Mouse (Mus musculus) kidney, embryonic 16.5 days (tissue): ENCODE data around the gene Jade3. TPM values are rescaled to one million over a fixed set of nuclear protein-coding genes. Genes with fewer than 3 reads are reported as not detected.

Experiments
- polyA plus RNA-seq: library from polyadenylated mRNA; unstranded; fragments of >200 nt; fragmentation: Nextera tagmentation; extraction: Ambion mirVana; gene quantifications from 2 replicates; pipeline ENCODE4 v1.2.1, GENCODE M21; 2015

Gene Jade3
- polyA plus RNA-seq, 1 experiment from 2014 or later = 12.5 TPM

Other genes with a start within 250 kb of the Jade3 start
- 1.3 and 1.5 TPM in 2 replicates for gene Slc9a7, start 133.9 kb upstream of the Jade3 start, polyA plus RNA-seq
- 19.4 and 21.4 TPM in 2 replicates for gene Rp2, start 61.2 kb upstream of the Jade3 start, polyA plus RNA-seq
- 8.1 and 8.7 TPM in 2 replicates for gene Rgn, start 124.1 kb downstream of the Jade3 start, polyA plus RNA-seq
- 80.9 and 82.4 TPM in 2 replicates for gene Rbm10, start 191.8 kb downstream of the Jade3 start, polyA plus RNA-seq
- 238 and 255 TPM in 2 replicates for gene Ndufb11, start 191.9 kb downstream of the Jade3 start, polyA plus RNA-seq
- gene Uba1, start 232.6 kb downstream of the Jade3 start, polyA plus RNA-seq = 231 and 236 TPM in 2 replicates